Mouse (Mus musculus) forelimb bud, embryonic 11.5 days (tissue): ENCODE measurements around the gene Nhsl1.
"Not testable (repeated sequence)": the region's sequence is repeated elsewhere in the genome, so short reads cannot be mapped to it uniquely, and the experiment has no call there.

Experiments used
- DNase-seq: peaks from one replicate; pipeline ENCODE4 v3.0.0-alpha.2; 2012; ENCODE audit warnings: low read depth, low spot score

Gene Nhsl1

DNA sequence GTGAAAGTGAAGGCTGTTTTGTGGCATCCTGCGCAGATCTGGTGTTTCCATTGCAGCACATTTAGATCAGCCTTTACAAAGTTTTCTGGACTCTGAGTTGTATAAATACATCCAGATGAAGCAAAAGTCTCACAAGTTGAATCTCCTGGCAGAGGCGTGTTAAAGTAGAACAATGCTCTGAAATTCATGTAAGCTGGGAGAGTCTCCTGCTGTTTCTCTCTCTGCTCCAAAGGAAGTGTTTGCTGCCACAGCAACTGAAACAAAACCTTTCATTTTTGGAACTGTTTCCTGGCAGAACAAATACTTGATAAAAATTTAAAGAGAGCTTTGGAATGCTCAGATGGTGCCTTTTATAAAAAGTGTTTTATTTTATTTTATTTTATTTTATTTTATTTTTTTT, 118.8 kb downstream of the Nhsl1 start:
- DNase-seq: no peak

DNA sequence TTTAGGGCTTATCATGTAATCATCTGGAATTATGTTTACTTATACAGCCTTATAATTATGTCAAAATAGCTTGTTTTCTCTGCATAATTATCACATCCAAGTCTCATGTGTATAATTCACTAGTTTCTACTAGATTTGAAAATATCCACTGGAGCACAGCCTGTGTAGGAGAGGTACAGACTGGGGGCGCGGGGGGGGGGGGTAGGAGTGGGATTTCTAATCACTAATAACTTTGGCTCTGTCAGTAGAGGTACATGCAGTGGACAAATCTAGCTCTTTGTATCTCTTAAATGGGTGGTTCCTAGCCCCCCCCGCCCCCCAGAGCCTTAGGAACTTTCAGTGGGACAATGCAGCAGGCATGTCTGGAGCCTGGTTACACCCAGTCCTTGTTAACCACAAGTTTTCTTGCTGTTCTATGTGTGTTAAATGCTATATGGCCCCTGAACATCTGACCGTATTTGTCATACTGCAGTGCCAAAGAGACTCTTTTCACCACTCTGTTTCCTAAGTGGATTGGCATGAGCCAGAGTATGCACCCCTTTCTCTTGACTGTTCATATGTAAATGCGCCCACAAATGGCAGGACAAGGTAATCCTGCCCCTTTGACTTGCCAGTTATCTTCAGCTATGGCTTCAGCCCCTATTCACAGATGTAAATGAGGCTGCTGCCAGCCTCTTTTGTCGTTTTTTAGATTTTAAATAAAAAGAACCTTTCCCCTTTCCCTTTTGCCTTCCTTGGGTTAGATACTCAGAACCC, 127.0 kb downstream of the Nhsl1 start:
- DNase-seq: no peak

DNA sequence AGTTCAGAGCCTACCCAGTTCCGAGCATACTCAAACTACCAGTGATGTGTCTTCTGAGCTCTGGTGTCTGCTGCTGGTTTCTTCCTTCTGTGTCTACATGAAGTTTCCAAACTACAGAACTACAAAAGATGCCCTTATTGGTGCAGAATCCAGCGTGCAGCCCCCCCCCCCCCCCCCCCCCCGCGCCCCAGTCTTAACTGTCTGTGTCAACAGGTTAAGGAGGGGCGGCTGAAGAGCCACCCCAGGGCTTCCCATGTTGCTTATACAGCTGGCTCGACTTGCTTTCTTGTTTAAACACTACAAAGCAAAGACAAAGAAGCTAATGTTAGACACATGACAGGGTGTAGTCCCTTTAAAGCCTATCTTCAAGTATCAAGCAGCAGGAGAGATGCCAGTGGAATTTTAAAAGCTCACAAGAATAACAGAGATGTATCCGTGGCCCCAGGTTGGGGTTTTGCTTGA, 127.6 kb downstream of the Nhsl1 start:
- DNase-seq: no peak

DNA sequence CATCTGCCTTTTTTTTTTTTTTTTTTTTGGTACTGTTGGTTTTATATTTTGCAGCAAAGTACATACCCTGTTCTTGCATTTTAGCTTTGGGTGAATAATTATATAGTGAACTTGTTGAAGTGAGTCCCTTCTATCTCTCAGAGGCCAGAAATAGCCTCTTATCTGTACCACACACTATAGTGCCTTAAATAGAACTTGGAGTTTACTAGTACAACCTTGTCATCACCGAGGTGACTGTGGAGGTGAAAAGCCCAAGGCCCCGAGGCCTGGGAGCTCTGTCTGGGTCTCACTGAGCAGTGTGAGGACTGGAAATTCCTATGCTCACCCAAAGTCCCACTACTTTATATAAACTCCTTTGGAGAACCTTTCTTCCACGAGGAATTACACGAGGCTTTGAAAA, 128.5 kb downstream of the Nhsl1 start:
- DNase-seq: no peak

- DNase-seq: not testable (repeated sequence)
These were observed 130.1 kb downstream of the Nhsl1 start for GRCm38 (mm10) chr10:18448896-18449295.

- peak; percentile 66 for DNase-seq
These were observed 134.6 kb downstream of the Nhsl1 start for GRCm38 (mm10) chr10:18453380-18453779.

- DNase-seq: no peak
These were observed 135.4 kb downstream of the Nhsl1 start for GRCm38 (mm10) chr10:18454161-18454560.

DNA sequence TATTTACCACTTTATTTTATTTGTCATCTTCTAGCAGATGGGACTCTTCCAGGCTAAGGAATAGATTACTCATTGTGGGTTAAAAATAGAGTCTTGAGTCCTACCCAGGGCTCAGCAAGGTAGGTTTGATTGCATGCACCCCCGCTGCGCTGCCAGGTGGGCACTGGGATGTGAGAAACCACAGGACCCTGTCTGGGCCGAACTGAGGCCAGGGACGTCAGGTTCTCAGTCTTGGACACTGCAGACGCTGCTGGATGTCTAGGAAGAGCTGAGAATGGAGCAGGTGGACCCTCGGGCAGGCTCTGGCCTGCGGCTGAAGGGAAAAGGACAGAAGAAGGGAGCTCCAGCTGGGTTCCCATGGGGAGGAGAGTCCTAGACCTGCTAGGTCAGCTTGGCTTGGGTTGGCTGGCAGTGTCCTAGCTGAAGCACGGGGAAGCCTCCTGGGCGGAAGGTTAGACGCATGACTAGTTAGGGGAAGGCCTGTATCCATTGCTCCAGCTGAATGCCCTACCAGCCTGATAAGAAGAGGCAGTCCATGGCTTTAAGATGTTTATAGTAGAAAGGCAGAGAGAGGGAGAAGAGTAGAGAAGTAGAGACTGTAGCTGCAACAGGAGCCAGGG, 136.6 kb downstream of the Nhsl1 start:
- DNase-seq: no peak

DNA sequence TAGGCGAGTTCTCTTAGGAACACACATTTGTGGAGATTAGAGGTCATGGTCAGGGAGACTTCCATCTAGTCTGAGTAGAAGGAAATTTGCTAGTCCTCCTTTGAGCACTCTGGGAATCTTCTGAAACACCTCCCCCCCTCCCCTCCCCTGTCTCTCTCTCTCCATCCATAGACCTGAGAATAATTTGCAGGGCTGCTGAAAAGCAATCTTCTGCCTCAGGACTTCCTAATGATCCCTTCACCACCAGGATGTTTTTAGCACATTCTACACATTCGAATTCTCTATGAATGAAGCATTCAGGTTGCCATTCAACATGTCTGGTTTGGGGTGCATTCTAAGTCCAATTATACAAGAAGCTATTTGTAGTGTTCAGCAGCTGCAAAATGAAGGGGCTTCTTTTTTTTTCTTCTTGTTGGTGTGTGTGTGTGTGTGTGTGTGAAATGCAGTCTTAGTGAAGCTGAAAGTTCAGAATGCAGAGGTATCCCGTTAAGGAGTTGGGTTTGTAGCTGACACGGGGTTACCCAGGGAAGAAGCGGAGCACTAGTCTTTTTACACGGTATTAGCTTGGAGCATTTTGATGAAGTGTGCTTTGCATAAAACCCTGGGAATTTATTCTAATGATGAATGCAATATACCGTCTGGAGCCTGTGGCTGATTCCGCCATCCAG, 139.2 kb downstream of the Nhsl1 start:
- DNase-seq: no peak

DNA sequence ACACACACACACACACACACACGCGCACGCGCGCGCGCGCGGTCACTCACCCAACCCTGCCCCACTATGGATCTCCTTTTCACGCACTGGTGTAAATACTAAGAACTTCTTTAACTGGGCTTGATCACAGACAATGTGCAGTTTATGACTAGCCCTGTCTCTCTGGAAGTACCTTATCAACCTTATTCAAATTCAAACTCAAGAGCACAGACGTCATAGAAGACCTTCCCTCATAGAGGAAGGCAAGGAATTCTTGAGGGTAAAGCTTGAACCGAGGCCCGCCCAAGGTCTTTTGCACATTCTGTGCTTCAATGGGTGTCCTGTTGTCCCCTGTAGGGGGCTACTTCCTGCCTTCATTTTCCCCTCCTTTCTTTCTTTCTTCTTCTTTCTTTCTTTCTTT, 142.6 kb downstream of the Nhsl1 start:
- DNase-seq: no peak

- DNase-seq: no peak
These were observed 144.5 kb downstream of the Nhsl1 start for GRCm38 (mm10) chr10:18463071-18463841.

DNA sequence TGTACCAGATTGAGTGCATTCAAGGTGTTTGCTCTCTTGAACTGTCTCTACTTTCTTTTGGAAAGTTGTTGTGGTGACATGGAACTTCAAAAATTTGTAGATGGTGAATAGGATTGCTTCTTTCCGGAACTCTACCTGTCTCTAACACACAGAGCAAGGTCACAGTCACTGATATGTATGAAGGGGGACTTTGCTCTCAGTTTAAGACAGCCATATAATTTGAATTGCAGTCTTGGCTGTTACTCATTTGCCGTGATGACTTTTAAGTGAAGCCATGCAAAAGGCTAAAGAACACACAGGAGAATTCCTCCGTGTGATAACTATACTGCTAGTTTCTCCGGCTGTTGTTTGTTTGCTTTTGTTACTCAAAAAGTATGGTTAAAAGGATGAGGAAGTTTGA, 149.6 kb downstream of the Nhsl1 start:
- DNase-seq: no peak

DNA sequence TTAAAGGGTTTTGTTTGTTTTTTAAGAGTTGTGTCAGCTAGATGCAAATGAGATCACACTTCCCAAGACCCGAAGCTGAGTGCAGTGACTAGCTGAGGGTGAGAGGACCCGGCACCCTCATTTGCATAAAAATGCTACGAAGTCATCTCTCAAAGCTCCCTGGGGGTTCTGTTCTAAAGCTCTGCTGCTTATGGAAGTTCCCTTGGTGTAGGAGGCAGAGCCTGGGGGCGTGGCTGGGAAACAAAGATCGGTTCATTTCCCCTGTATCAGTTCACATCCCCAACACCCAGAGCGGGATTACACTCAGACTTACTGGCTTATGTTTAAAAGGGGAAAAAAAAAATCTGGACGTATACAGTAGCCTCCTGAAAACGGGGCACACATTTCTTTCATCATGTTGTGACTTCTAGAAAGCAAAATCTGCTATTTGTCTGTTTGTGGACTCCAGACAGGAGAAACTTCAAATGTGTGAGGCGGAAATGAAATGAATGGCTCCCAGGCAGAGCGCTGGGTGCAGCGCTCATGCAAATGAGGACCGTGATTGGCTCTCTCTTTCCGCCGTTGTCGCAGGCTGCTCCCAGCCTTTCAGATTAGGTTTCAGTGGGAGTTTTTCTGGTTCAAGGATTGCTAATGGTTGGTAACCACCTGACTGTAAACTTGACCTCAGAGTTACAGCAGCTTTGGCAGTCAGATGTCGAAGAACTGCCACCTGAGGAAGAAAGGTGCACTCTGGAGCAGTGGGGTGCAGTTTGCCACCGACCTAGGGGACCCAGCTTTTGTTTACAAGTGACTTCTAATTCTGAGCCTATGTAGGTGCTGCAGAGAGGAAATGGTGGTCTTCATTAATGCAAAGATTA, 150.7 kb downstream of the Nhsl1 start:
- peak; percentile 70 for DNase-seq

- no peak for DNase-seq
These were observed 151.7 kb downstream of the Nhsl1 start for GRCm38 (mm10) chr10:18470351-18471060.

GRCm38 (mm10) chr10:18471648-18472047, 152.9 kb downstream of the Nhsl1 start:
- no peak for DNase-seq

DNA sequence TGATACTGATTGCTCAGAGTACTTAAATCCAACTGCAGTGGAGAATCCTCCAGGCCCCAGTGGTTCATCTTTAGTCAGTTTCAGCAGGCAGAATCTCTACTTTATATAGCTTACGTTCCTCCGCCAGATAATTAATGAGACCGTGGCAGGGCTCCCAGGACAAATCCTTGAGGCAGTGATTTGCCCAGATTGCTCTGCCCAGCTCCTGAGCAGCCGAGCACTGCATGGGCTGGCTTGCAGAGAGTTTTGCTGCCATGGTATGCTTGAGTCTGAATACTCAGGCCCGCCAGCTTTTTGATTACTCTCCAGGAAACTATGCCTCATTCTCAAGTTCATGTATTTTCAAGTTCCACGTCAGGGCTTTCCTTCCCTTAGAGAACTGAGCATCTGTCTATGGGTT, 156.3 kb downstream of the Nhsl1 start:
- DNase-seq: no peak

DNA sequence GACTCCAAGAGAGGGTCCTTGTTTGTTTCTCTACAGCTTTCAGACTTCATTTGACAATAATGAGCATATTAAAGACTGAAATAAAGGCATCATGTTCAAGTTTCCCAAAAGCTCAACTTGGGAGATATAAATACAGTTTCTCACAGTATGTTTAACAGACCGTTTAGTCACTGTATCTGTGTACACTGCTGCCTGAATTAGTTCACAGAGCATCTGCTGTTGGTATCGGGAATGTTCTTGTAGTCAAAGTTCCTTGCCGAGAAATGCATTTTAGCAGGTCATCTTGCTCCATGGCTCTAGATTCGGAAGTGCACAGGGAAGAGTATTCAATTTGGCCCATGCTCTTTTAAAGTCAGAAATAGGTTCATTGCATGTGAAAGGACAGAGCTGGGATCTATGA, 159.5 kb downstream of the Nhsl1 start:
- no peak for DNase-seq

DNA sequence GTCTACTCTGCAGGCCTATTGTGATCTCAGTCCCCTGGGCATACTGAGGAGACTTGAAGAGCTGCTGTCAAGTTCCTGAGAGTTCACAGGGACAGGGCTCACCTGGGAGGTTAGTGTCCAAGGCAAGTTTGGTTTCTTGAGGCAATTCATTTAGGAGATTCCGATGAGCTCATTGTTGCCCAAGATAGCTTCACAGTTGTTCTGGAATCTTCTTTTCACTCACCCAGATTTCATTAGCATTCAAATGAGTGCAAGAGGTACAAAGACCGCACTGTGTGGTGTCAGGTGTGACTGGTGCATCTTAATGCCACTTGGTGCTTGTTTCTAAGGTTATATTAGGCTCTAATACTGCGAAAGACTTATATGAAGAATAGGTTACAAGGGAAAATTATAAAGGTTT, 160.5 kb downstream of the Nhsl1 start:
- no peak for DNase-seq

- no peak for DNase-seq
These were observed 162.1 kb downstream of the Nhsl1 start for GRCm38 (mm10) chr10:18480836-18481235.

DNA sequence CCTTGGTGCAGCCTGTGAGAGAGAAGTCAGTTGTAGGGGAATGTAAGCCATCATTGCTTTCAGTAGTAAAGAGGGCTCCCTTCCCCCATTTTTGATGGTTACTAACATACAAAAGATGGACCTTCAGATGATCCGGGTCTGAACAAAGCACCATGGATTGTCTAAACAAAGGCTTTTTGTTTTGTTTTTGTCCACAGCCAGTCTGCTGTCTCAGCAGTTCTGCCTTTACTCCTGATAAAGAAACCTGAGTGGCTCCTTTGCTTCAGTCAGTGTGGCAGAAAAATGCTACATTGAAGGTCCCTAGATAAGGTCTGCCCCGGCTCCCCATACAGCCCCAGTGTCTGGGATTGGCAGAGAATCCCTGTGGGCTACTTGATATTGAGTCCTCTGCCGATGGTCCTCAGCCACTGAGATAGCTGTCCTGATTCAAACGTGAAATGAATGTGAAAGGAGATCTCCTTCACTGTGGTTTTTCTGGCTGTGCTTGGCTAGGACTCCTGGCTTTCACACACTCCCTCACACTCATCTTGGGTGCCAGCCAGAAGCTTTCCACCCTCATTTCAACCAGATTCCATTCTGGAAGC, 163.9 kb downstream of the Nhsl1 start:
- no peak for DNase-seq
